Mouse (Mus musculus) erythroblast, embryonic 14.5 days (primary cell): ENCODE measurements around the gene Spata16. TPM values are rescaled to one million over a fixed set of nuclear protein-coding genes. Genes with fewer than 3 reads are reported as not detected.
"Not testable (repeated sequence)": the region's sequence is repeated elsewhere in the genome, so short reads cannot be mapped to it uniquely, and the experiment has no call there.

Source experiments
- H3K27me3 ChIP-seq: 2 replicates; pipeline ENCODE4 v1.6.1; 2012; ENCODE audit warnings: inconsistent platforms; ENCODE audit not compliant: control insufficient read depth
- H3K36me3 ChIP-seq: 2 replicates; pipeline ENCODE4 v1.6.1; 2012; ENCODE audit warnings: mild to moderate bottlenecking, inconsistent platforms; ENCODE audit not compliant: control insufficient read depth
- H3K4me1 ChIP-seq: 2 replicates; pipeline ENCODE4 v1.6.1; 2012; ENCODE audit warnings: inconsistent platforms; ENCODE audit not compliant: control insufficient read depth
- H3K4me3 ChIP-seq: replicated peaks from 2 replicates; pipeline ENCODE3; 2012; ENCODE audit warnings: moderate library complexity, mild to moderate bottlenecking, inconsistent platforms
- H3K9me3 ChIP-seq: 2 replicates; pipeline ENCODE4 v1.6.1; 2012; ENCODE audit warnings: low read length, inconsistent platforms, mixed read lengths; ENCODE audit not compliant: control insufficient read depth
- GATA1 ChIP-seq: IDR thresholded peaks from 2 replicates; pipeline ENCODE4 v1.6.1; 2012; ENCODE audit warnings: low read length, inconsistent platforms, mixed read lengths
- TAL1 ChIP-seq: IDR thresholded peaks from 3 replicates; pipeline ENCODE4 v1.6.1; 2012; ENCODE audit warnings: low read length, inconsistent platforms, mixed read lengths
- polyA plus RNA-seq: library from polyadenylated mRNA; stranded (reverse); fragments of >175 nt; gene quantifications from 2 replicates; pipeline ENCODE4 v1.2.3, GENCODE M21; 2012

The Spata16 gene
- polyA plus RNA-seq, 1 experiment, result not detected

- Histone ChIP-seq H3K27me3 (no peaks in the 10 kb centered on the region), H3K36me3 (no peaks in the 10 kb centered on the region), H3K4me3 (no peak overlapping the region), H3K4me1 (no peaks in the 10 kb centered on the region), H3K9me3 (peaks cover 2% of the 10 kb centered on the region; the same call in 1 of the 2 replicates)
- TF ChIP-seq TAL1 (no peak), GATA1 (no peak)
Observed at GRCm38 (mm10) chr3:26685832-26686231, 48.4 kb downstream of the Spata16 start.

- not testable (repeated sequence) for H3K4me3 ChIP-seq, H3K36me3 ChIP-seq, H3K9me3 ChIP-seq, H3K4me1 ChIP-seq, H3K27me3 ChIP-seq
Observed at GRCm38 (mm10) chr3:26709492-26709891, 72.1 kb downstream of the Spata16 start.

GRCm38 (mm10) chr3:26727526-26727925 lies 90.1 kb downstream of the Spata16 start:
- Histone ChIP-seq H3K9me3 (no peaks in the 10 kb centered on the region), H3K4me1 (no peaks in the 10 kb centered on the region), H3K36me3 (no peaks in the 10 kb centered on the region), H3K27me3 (no peaks in the 10 kb centered on the region), H3K4me3 (no peak overlapping the region)
- TF ChIP-seq TAL1 (no peak), GATA1 (no peak)

- TF ChIP-seq GATA1, result no peak
- TF ChIP-seq TAL1, result no peak
- Histone ChIP-seq H3K4me1 (no peaks in the 10 kb centered on the region), H3K4me3 (no peak overlapping the region), H3K9me3 (peaks cover 6% of the 10 kb centered on the region), H3K36me3 (no peaks in the 10 kb centered on the region), H3K27me3 (no peaks in the 10 kb centered on the region)
Observed at GRCm38 (mm10) chr3:26750492-26750891, 113.1 kb downstream of the Spata16 start.

GRCm38 (mm10) chr3:26752441-26752840 lies 115.0 kb downstream of the Spata16 start:
- no peaks in the 10 kb centered on the region for H3K4me1 ChIP-seq
- H3K27me3 ChIP-seq, result no peaks in the 10 kb centered on the region
- H3K9me3 ChIP-seq, result peaks cover 6% of the 10 kb centered on the region
- H3K4me3 ChIP-seq, result no peak overlapping the region
- H3K36me3 ChIP-seq, result no peaks in the 10 kb centered on the region
- no peak for TF ChIP-seq TAL1
- TF ChIP-seq GATA1, result no peak

GRCm38 (mm10) chr3:26793334-26794101 lies 156.1 kb downstream of the Spata16 start:
- Histone ChIP-seq H3K27me3 (no peaks in the 10 kb centered on the region), H3K4me1 (no peaks in the 10 kb centered on the region), H3K4me3 (no peak overlapping the region), H3K9me3 (no peaks in the 10 kb centered on the region), H3K36me3 (no peaks in the 10 kb centered on the region)
- no peak for TF ChIP-seq TAL1
- TF ChIP-seq GATA1, result no peak

GRCm38 (mm10) chr3:26795851-26796538 lies 158.6 kb downstream of the Spata16 start:
- Histone ChIP-seq H3K9me3 (no peaks in the 10 kb centered on the region), H3K36me3 (no peaks in the 10 kb centered on the region), H3K4me1 (no peaks in the 10 kb centered on the region), H3K27me3 (no peaks in the 10 kb centered on the region), H3K4me3 (no peak overlapping the region)
- TF ChIP-seq GATA1 (no peak), TAL1 (no peak)

- no peaks in the 10 kb centered on the region for H3K36me3 ChIP-seq
- H3K4me1 ChIP-seq, result no peaks in the 10 kb centered on the region
- H3K4me3 ChIP-seq, result no peak overlapping the region
- no peaks in the 10 kb centered on the region for H3K9me3 ChIP-seq
- H3K27me3 ChIP-seq, result no peaks in the 10 kb centered on the region
- no peak for TF ChIP-seq TAL1
- no peak for TF ChIP-seq GATA1
Observed at GRCm38 (mm10) chr3:26796954-26797353, 159.5 kb downstream of the Spata16 start.

- peaks cover 8% of the 10 kb centered on the region; the same call in 1 of the 2 replicates for H3K9me3 ChIP-seq
- TF ChIP-seq TAL1 (no peak), GATA1 (no peak)
- H3K27me3 ChIP-seq, result no peaks in the 10 kb centered on the region
Observed at GRCm38 (mm10) chr3:26814307-26814706, 176.9 kb downstream of the Spata16 start.

More at GRCm38 (mm10) chr3:26814307-26814706, 176.9 kb downstream of the Spata16 start:
- Histone ChIP-seq H3K4me3 (no peak overlapping the region), H3K4me1 (no peaks in the 10 kb centered on the region), H3K36me3 (no peaks in the 10 kb centered on the region)
